Mouse (Mus musculus) forebrain, postnatal 0 days (tissue): ENCODE data around the gene Slc34a3. TPM values are rescaled to one million over a fixed set of nuclear protein-coding genes. Genes with fewer than 3 reads are reported as not detected.

Experiments
- ATAC-seq: fragments of 200-750 bp; cut with Nextera tagmentation; 2 replicates; pipeline ENCODE4 v1.8.0; 2017; ENCODE audit warnings: mild to moderate bottlenecking, moderate library complexity
- DNase-seq: peaks from one replicate; pipeline ENCODE4 v3.0.0-alpha.2; 2015
- H3K27ac ChIP-seq: fragments of 300-500 bp; sonication (generic); 2 replicates; pipeline ENCODE4 v1.5.1; 2014; ENCODE audit warnings: low read depth, mild to moderate bottlenecking, antibody characterized with exemption, low read length, moderate library complexity, mixed read lengths
- H3K27me3 ChIP-seq: fragments of 300-500 bp; sonication (generic); 2 replicates; pipeline ENCODE4 v1.6.1; 2014; ENCODE audit warnings: mild to moderate bottlenecking, low read length, mixed read lengths; ENCODE audit not compliant: insufficient read depth
- H3K36me3 ChIP-seq: fragments of 300-500 bp; sonication (generic); 2 replicates; pipeline ENCODE4 v1.6.1; 2014; ENCODE audit warnings: mild to moderate bottlenecking, moderate library complexity; ENCODE audit not compliant: insufficient read depth
- H3K4me1 ChIP-seq: fragments of 300-500 bp; sonication (generic); 2 replicates; pipeline ENCODE4 v1.6.1; 2014; ENCODE audit warnings: antibody characterized with exemption; ENCODE audit not compliant: insufficient read depth
- H3K4me2 ChIP-seq: fragments of 300-500 bp; sonication (generic); 2 replicates; pipeline ENCODE4 v1.6.1; 2014; ENCODE audit warnings: low read depth, mild to moderate bottlenecking, moderate library complexity
- H3K4me3 ChIP-seq: fragments of 300-500 bp; sonication (generic); 2 replicates; pipeline ENCODE4 v1.5.1; 2014; ENCODE audit warnings: low read depth, low read length, mixed read lengths
- H3K9ac ChIP-seq: fragments of 300-500 bp; sonication (generic); 2 replicates; pipeline ENCODE4 v1.6.1; 2014; ENCODE audit warnings: mild to moderate bottlenecking
- H3K9me3 ChIP-seq: fragments of 300-500 bp; sonication (generic); 2 replicates; pipeline ENCODE4 v1.6.1; 2016; ENCODE audit warnings: low read length
- CTCF ChIP-seq: sonication (generic); IDR thresholded peaks from 2 replicates; pipeline ENCODE4 v1.5.1; 2016; ENCODE audit warnings: antibody characterized with exemption, control low read depth, low read depth
- WGBS: fragments of 180-500 bp; shearing (Covaris S2); extraction: QIAGEN DNeasy Blood & Tissue Kit; methylation state at CpG from one replicate; pipeline ENCODE4 v1.1.7; 2014; 5-methylcytosine and 5-hydroxymethylcytosine counted together
- polyA plus RNA-seq: library from polyadenylated mRNA; unstranded; fragments of >200 nt; fragmentation: Nextera tagmentation; extraction: Ambion mirVana; gene quantifications from 2 replicates; pipeline ENCODE4 v1.2.1, GENCODE M21; 2015
- total RNA-seq: library from RNA; depleted of rRNA; stranded (reverse); fragments of >200 nt; gene quantifications from 2 replicates; pipeline ENCODE4 v1.2.3, GENCODE M21; 2014; rRNA removed

Gene Slc34a3
- total and polyA plus RNA-seq, 2 experiments from 2014 or later = not detected

- Histone ChIP-seq H3K27ac (peak within 1 kb of the TSS; percentile 79), H3K4me3 (peak within 1 kb of the TSS; percentile 64), H3K4me1 (peaks cover 12% of the 10 kb centered on the region; the same call in 1 of the 2 replicates), H3K36me3 (no peaks in the 10 kb centered on the region), H3K27me3 (no peaks in the 10 kb centered on the region), H3K4me2 (peak within 1 kb of the TSS; percentile 87), H3K9ac (peak within 1 kb of the TSS; percentile 62), H3K9me3 (no peaks in the 10 kb centered on the region)
- DNase-seq (peak; percentile 93), ATAC-seq (peak; percentile 88)
- peak; percentile 69 for TF ChIP-seq CTCF
- WGBS = under 1% methylated on average over 35 of the region's 35 CpGs
These were observed 53.7 kb downstream of the Slc34a3 start, which contains the start of gene Nrarp for GRCm38 (mm10) chr2:25180478-25180903. Nrarp (plus strand) TSS chr2:25180758.

GRCm38 (mm10) chr2:25179566-25180217 is 54.5 kb downstream of the Slc34a3 start:
- H3K36me3 ChIP-seq = no peaks in the 10 kb centered on the region
- peak overlapping the region; percentile 87 for H3K4me2 ChIP-seq
- H3K4me1 ChIP-seq = peaks cover 10% of the 10 kb centered on the region; the same call in 1 of the 2 replicates
- no peak for DNase-seq
- H3K4me3 ChIP-seq = peak overlapping the region; percentile 64
- H3K27ac ChIP-seq = peak overlapping the region; percentile 79
- H3K9me3 ChIP-seq = no peaks in the 10 kb centered on the region
- TF ChIP-seq CTCF = no peak
- 27% methylated on average over 15 of the region's 15 CpGs for whole genome bisulfite sequencing
- no peaks in the 10 kb centered on the region for H3K27me3 ChIP-seq
- no peak for ATAC-seq
- peak overlapping the region; percentile 25; the same call in 1 of the 2 replicates for H3K9ac ChIP-seq

Other genes with a start within 250 kb of the Slc34a3 start
Only the 30 nearest of the 31 such genes appear.
- 285 and 329 TPM in 2 replicates for gene Nsmf, start 180.0 kb downstream of the Slc34a3 start, total RNA-seq
- 258 and 262 TPM in 2 replicates for gene Nsmf, start 180.0 kb downstream of the Slc34a3 start, polyA plus RNA-seq
- not detected in 2 replicates for gene Entpd8, start 154.1 kb downstream of the Slc34a3 start, total RNA-seq
- not detected in 2 replicates for gene Entpd8, start 154.1 kb downstream of the Slc34a3 start, polyA plus RNA-seq
- gene Noxa1, start 139.2 kb downstream of the Slc34a3 start, total RNA-seq = not detected in 2 replicates
- not detected in 2 replicates for gene Noxa1, start 139.2 kb downstream of the Slc34a3 start, polyA plus RNA-seq
- 38.2 and 40.0 TPM in 2 replicates for gene Nrarp, start 53.6 kb downstream of the Slc34a3 start, total RNA-seq
- gene Nrarp, start 53.6 kb downstream of the Slc34a3 start, polyA plus RNA-seq = 17.0 and 17.8 TPM in 2 replicates
- 1.7 and 3.3 TPM in 2 replicates for gene Tor4a, start 37.5 kb downstream of the Slc34a3 start, total RNA-seq
- 0.92 and 1.2 TPM in 2 replicates for gene Tor4a, start 37.5 kb downstream of the Slc34a3 start, polyA plus RNA-seq
- gene Nelfb, start 22.9 kb downstream of the Slc34a3 start, total RNA-seq = 94.6 and 115 TPM in 2 replicates
- gene Nelfb, start 22.9 kb downstream of the Slc34a3 start, polyA plus RNA-seq = 57.1 and 76.1 TPM in 2 replicates
- gene Stpg3, start 19.7 kb downstream of the Slc34a3 start, total RNA-seq = not detected in 2 replicates
- not detected in 2 replicates for gene Stpg3, start 19.7 kb downstream of the Slc34a3 start, polyA plus RNA-seq
- not detected in 2 replicates for gene Fam166a, start 15.6 kb downstream of the Slc34a3 start, total RNA-seq
- gene Fam166a, start 15.6 kb downstream of the Slc34a3 start, polyA plus RNA-seq = 0.94 TPM in 1 of 2 replicates, not detected in the other
- gene Tubb4b, start 9.7 kb downstream of the Slc34a3 start, total RNA-seq = 553 and 579 TPM in 2 replicates
- gene Tubb4b, start 9.7 kb downstream of the Slc34a3 start, polyA plus RNA-seq = 382 and 469 TPM in 2 replicates
- gene Rnf224, start 2.4 kb upstream of the Slc34a3 start, total RNA-seq = not detected in 2 replicates
- gene Rnf224, start 2.4 kb upstream of the Slc34a3 start, polyA plus RNA-seq = not detected in 2 replicates
- 77.6 and 84.1 TPM in 2 replicates for gene Rnf208, start 7.9 kb upstream of the Slc34a3 start, total RNA-seq
- gene Rnf208, start 7.9 kb upstream of the Slc34a3 start, polyA plus RNA-seq = 193 and 205 TPM in 2 replicates
- gene Cysrt1, start 8.1 kb upstream of the Slc34a3 start, total RNA-seq = not detected in 2 replicates
- not detected in 2 replicates for gene Cysrt1, start 8.1 kb upstream of the Slc34a3 start, polyA plus RNA-seq
- 10.1 and 12.8 TPM in 2 replicates for gene AL732309.1, start 12.5 kb upstream of the Slc34a3 start, total RNA-seq
- 3.0 and 3.1 TPM in 2 replicates for gene AL732309.1, start 12.5 kb upstream of the Slc34a3 start, polyA plus RNA-seq
- gene Tmem203, start 21.1 kb upstream of the Slc34a3 start, total RNA-seq = 29.2 and 42.5 TPM in 2 replicates
- gene Tmem203, start 21.1 kb upstream of the Slc34a3 start, polyA plus RNA-seq = 22.7 and 27.7 TPM in 2 replicates
- 15.2 and 18.1 TPM in 2 replicates for gene Tprn, start 28.3 kb upstream of the Slc34a3 start, total RNA-seq
- gene Tprn, start 28.3 kb upstream of the Slc34a3 start, polyA plus RNA-seq = 16.4 and 18.8 TPM in 2 replicates
- 108 and 127 TPM in 2 replicates for gene Ssna1, start 38.1 kb upstream of the Slc34a3 start, total RNA-seq
- 189 and 195 TPM in 2 replicates for gene Ssna1, start 38.1 kb upstream of the Slc34a3 start, polyA plus RNA-seq
- 30.2 and 37.9 TPM in 2 replicates for gene Anapc2, start 38.1 kb upstream of the Slc34a3 start, total RNA-seq
- gene Anapc2, start 38.1 kb upstream of the Slc34a3 start, polyA plus RNA-seq = 90.7 and 108 TPM in 2 replicates
- not detected in 2 replicates for gene Tmem210, start 53.8 kb upstream of the Slc34a3 start, total RNA-seq
- not detected in 2 replicates for gene Tmem210, start 53.8 kb upstream of the Slc34a3 start, polyA plus RNA-seq
- gene Lrrc26, start 55.6 kb upstream of the Slc34a3 start, total RNA-seq = not detected in 2 replicates
- 0.15 TPM in 1 of 2 replicates, not detected in the other for gene Lrrc26, start 55.6 kb upstream of the Slc34a3 start, polyA plus RNA-seq
- gene Grin1, start 84.8 kb upstream of the Slc34a3 start, total RNA-seq = 77.3 and 88.5 TPM in 2 replicates
- gene Grin1, start 84.8 kb upstream of the Slc34a3 start, polyA plus RNA-seq = 46.9 and 58.2 TPM in 2 replicates
- 54.0 and 66.1 TPM in 2 replicates for gene Man1b1, start 98.0 kb upstream of the Slc34a3 start, total RNA-seq
- 35.5 and 43.8 TPM in 2 replicates for gene Man1b1, start 98.0 kb upstream of the Slc34a3 start, polyA plus RNA-seq
- gene Dpp7, start 122.0 kb upstream of the Slc34a3 start, total RNA-seq = 17.4 and 21.7 TPM in 2 replicates
- 15.3 and 19.8 TPM in 2 replicates for gene Dpp7, start 122.0 kb upstream of the Slc34a3 start, polyA plus RNA-seq
- 4.1 and 5.2 TPM in 2 replicates for gene Uap1l1, start 131.3 kb upstream of the Slc34a3 start, total RNA-seq
- gene Uap1l1, start 131.3 kb upstream of the Slc34a3 start, polyA plus RNA-seq = 10.4 and 11.9 TPM in 2 replicates
- gene Sapcd2, start 138.0 kb upstream of the Slc34a3 start, total RNA-seq = 13.2 and 13.9 TPM in 2 replicates
- gene Sapcd2, start 138.0 kb upstream of the Slc34a3 start, polyA plus RNA-seq = 9.5 and 12.7 TPM in 2 replicates
- gene Entpd2, start 161.5 kb upstream of the Slc34a3 start, total RNA-seq = 8.2 and 13.5 TPM in 2 replicates
- 14.2 and 18.2 TPM in 2 replicates for gene Entpd2, start 161.5 kb upstream of the Slc34a3 start, polyA plus RNA-seq
- gene Npdc1, start 165.0 kb upstream of the Slc34a3 start, total RNA-seq = 179 and 188 TPM in 2 replicates
- gene Npdc1, start 165.0 kb upstream of the Slc34a3 start, polyA plus RNA-seq = 413 and 442 TPM in 2 replicates
- gene Fut7, start 188.9 kb upstream of the Slc34a3 start, total RNA-seq = 1.3 TPM in 1 of 2 replicates, not detected in the other
- gene Fut7, start 188.9 kb upstream of the Slc34a3 start, polyA plus RNA-seq = 0.17 and 0.23 TPM in 2 replicates
- 51.5 and 67.4 TPM in 2 replicates for gene Abca2, start 194.3 kb upstream of the Slc34a3 start, total RNA-seq
- 8.8 and 10.5 TPM in 2 replicates for gene Abca2, start 194.3 kb upstream of the Slc34a3 start, polyA plus RNA-seq
- gene Clic3, start 222.5 kb upstream of the Slc34a3 start, total RNA-seq = 0.48 TPM in 1 of 2 replicates, not detected in the other
- gene Clic3, start 222.5 kb upstream of the Slc34a3 start, polyA plus RNA-seq = 2.5 and 3.6 TPM in 2 replicates
- gene Paxx, start 226.7 kb upstream of the Slc34a3 start, total RNA-seq = 154 and 164 TPM in 2 replicates
- gene Paxx, start 226.7 kb upstream of the Slc34a3 start, polyA plus RNA-seq = 151 and 154 TPM in 2 replicates